Mouse (Mus musculus) embryonic fibroblast, embryonic 13.5 days (primary cell): ENCODE results near the gene Ranbp2.

Source experiments
- CTCF ChIP-seq: IDR thresholded peaks from 2 replicates; pipeline ENCODE4 v1.5.1; 2011; ENCODE audit warnings: mild to moderate bottlenecking, control low read depth, low read length, moderate library complexity, borderline replicate concordance; ENCODE audit not compliant: insufficient read depth
- POLR2A ChIP-seq: IDR thresholded peaks from 2 replicates; pipeline ENCODE4 v1.6.1; 2011; ENCODE audit warnings: low read depth, mild to moderate bottlenecking, control low read depth, low read length, moderate library complexity

DNA sequence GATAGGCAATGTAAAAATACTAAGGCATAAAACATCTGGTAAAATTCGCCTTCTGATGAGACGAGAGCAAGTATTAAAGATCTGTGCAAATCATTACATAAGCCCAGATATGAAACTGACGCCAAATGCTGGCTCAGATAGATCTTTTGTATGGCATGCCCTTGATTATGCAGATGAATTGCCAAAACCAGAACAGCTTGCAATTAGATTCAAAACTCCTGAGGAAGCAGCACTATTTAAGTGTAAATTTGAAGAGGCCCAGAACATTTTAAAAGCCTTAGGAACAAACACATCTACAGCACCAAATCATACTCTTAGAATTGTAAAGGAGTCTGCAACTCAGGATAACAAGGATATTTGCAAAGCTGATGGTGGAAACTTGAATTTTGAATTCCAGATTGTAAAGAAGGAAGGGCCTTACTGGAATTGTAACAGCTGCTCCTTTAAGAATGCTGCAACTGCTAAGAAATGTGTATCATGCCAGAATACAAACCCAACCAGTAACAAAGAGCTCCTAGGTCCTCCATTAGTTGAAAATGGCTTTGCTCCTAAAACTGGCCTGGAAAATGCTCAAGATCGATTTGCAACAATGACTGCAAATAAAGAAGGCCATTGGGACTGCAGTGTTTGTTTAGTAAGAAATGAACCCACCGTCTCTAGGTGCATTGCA is 30.5 kb downstream of the Ranbp2 start:
- TF ChIP-seq POLR2A (no peak), CTCF (no peak)
